Mouse (Mus musculus) spleen, postnatal 14 days (tissue): ENCODE measurements around the gene Ankrd36.
"Not testable (repeated sequence)": the region's sequence is repeated elsewhere in the genome, so short reads cannot be mapped to it uniquely, and the experiment has no call there.

Source experiments
- DNase-seq, 2 experiments: peaks; one replicate each; pipeline ENCODE4 v3.0.0; 2021 to 2022; ENCODE audit warnings: low spot score in 2 of 2

The Ankrd36 gene

DNA sequence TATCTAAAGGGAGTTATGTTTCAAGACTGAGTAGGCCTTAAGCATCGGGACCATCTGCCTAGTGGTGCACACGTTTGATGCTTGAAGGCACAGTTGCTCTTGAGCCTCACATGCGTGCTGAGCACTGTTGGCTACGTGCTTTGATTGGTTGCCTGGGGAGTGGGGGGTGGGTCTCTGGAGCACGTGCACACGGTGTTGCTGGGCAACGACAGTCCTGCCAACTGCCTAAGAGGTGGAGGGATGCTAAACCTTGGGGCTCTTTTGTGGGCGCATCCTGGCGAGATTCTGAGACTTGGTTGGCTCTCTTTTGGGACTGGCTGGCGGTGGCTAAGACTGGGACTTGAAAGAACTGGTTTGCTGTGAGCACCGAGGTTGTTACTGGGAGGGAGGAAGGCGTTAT lies at the start of gene Ankrd36:
Ankrd36 (plus strand) TSS at position 211 of the 400 bp plus-strand sequence.
- DNase-seq, result no peak

DNA sequence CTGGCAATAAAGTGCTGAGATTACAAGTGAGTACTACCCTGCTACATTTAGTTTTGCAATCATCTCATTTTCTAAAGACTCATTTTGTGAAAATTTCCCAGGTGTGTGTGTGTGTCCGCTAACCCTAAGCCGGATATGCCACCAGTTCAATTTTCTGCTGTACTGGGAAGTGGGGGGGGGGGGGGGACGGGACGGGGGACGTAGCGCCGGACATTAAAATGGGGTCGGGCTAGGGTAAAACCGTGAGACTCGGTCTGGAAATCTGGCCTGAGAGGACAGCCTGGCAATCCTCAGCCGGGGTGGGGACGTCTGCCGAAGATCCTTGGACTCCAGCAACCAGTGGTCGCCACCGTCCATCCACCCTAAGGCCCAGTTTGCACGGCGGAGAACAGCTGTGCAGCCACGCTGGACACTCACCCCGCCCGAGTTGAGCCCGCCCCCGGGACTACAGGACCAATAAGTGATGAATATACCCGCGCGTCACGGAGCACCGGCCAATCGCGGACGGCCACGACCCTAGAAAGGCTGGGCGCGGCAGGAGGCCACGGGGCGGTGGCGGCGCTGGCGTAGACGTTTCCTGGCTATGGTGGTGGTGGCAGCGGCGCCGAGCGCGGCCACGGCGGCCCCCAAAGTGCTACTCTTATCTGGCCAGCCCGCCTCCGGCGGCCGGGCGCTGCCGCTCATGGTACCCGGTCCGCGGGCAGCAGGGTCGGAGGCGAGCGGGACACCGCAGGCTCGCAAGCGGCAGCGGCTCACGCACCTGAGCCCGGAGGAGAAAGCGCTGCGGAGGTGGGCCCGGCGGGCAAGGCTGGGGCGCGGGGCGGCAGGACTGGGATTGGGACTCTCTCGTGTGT lies 48.8 kb upstream of the Ankrd36 start, which contains the start of gene Xbp1:
Xbp1 (plus strand) TSS at position 248 of the 854 bp plus-strand sequence.
- DNase-seq, result peak; percentile 93 to 96

DNA sequence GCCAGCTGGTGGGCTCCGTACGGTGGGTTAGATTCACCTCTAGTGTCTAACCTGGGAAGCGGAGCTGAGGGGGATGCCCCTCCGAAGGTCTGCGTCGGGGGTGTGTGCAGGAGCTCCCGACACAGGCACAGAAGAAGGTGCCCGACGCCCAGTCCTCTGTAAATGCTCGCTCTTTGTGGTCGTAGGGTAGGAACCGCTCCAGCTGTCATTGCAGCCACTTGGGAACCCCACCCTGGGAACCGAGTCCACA lies 48.3 kb upstream of the Ankrd36 start:
- no peak for DNase-seq

DNA sequence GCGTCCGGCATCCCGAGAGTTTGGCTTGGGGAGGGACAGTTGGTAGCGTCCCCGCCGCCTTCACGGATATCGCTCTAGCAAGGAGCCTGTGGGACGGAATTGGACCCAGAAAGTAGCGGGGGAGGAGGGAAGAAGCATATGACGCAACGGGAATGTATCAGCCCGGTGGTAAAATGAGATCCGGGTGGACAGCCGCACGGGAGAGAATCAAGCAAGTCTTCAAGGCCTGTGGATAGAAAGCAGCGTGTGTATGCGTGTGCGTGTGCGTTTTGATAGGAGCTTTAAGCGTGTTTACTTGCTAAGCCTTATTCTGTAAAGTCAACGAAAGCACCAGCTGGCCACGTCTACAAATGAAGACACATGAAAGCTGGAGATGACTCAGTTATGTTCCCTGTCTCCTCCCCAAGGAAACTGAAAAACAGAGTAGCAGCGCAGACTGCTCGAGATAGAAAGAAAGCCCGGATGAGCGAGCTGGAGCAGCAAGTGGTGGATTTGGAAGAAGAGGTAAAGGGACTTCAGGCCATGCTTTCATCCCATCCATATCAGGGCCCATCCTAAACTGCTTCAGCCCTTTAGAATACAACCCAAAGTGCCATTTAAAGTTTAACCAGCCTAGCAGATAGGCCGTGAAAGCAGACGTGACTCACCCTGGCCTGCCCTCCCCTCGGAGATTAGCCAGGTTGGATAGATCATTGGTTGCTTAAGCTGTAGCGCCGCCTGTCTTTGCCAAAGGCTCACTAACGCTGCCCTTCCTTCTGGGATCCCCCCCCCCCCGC lies 47.8 kb upstream of the Ankrd36 start:
- peak in 1 of 2 experiments; percentile 55 for DNase-seq

DNA sequence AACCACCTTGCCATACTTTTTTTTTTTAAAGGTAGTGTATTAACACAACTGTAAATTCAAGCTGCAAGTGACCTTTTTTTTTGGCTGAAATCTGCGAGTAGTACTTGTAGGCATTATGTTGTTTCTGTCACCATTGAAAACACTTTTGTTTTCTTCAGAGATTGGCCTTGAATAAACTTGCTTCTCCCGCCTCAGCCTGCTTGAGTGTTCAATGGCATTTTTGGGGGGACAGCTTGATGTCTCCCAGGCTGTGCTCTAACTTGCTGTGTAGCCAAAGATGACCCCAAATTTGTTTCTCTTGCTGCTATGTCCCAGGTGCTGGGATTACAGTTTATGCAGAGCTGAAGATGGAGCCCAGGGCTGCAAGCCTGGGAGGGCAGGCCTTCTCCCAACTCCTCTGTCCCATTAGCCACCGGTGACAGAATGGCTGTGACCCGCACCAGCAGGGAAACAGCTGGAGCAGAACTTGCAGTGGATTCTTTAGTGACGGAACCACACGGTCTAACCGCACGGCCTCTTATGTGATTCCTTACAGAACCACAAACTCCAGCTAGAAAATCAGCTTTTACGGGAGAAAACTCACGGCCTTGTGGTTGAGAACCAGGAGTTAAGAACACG lies 46.6 kb upstream of the Ankrd36 start:
- DNase-seq, result no peak

DNA sequence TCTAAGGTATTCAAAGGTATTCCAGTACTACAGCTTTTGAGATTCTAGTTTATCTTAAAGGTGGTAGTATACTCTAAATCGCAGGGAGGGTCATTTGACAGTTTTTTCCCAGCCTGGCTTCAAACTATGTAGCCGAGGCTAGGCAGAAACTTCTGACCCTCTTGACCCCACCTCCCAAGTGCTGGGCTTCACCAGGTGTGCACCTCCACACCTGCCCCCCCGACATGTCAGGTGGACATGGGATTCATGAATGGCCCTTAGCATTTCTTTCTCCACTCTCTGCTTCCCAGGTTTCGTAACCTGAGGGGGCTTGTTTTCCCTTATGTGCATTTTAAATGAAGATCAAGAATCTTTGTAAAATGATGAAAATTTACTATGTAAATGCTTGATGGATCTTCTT lies 44.1 kb upstream of the Ankrd36 start:
- DNase-seq, result no peak

DNA sequence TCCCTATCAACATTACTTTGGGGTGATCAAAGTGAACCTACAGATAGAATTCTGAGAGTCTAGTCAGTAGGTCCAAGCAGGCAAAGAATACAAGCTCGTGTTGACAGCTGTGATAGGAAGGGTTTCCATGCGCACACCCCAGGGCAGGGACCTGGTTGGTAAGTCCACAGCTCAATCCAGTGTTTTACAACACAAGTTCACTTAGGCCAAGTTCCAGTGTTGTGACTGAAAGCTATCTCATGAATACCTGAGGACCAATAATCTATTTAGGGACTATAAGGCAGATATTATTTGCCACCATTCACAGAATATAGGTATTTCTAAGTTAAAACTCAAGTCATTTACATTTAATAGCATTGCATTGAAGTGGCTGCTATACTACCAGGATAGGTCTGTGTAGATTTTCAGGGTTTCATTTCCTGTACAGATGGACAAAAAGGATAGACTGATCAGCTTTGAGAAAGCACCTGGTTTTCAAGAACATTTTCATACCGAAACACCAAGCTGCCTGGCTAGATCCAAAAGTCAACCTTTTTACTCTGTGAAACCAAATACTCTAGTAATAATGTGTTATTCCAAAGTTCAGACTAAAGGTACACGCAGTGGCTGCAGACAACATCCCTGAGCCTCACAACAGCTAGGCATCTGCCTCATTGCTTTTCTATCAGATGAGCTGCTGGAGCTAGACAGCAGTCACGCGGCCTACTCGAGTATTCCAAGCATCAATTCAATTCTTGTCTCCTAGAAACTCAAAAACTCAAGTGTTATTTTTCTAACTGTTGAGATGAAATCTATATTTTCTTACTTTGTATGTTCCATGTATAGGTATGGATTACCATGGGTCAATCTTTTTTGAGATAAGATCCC lies 42.7 kb upstream of the Ankrd36 start:
- DNase-seq, result no peak

DNA sequence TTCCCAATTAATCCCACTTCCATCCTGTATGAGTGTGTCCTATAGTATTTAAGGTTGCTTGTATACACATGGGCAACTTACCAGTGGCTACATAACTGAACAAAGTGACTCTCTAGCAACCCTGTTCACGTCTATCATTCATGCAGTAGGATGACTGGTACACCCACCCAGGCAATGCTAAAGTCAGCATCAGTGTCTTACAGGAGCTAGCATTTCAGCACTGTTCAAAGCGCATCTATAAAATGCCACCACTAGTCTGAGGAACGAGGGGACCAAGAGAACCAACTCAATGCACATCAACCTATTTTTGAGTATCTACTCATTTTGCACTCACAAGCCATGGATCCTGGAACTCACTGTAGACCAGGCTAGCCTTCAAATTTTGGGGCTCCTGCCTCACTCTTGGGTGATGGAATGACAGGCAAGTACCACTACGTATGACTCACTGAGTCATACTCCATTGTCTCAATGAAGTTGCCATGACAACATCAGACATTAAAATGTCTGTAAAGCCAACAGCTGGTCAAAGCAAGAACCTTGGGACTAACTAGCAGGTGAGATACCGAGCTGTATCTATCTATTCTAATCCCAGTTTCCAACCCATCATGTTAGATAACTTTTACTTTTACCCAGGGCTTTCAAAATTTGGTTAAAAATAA lies 41.5 kb upstream of the Ankrd36 start:
- DNase-seq, result no peak

DNA sequence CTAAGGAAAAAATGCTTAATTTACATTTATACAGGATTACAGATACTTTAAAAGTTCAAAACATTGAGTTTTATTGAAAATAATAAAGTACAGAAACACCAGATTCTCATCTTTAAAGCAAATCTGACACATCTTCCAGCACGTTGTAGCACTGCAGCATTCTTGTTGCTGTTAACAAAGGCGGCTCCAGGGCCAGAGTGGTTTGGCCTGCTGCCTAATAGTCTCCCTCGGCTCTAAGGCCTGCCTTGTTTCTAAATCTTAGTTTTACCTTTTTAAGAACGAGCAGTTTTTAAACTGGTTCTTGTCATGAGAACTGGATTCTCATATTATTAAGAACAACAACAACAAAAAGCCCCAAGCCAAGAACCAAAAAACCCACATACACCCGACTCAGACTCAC lies 40.6 kb upstream of the Ankrd36 start:
- no peak for DNase-seq

DNA sequence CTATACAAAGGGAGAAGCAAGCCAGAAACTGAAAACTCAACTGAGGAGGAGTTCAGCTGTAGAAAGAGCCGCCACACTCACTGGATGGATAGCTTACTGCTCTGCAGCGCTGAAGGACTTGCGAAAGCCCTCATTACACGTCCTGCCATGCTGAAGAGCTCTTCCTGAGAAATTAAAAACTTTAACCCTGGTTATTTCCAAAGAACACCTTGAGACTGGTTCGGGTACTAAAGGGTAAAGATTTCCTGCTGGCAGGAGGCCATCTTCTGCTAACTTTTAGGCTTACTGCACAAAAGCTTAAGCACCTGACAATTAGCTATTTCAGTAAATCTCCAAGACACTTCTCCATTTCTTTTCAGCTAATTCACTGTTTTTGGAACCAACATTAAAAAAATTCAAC lies 39.3 kb upstream of the Ankrd36 start:
- no peak for DNase-seq

DNA sequence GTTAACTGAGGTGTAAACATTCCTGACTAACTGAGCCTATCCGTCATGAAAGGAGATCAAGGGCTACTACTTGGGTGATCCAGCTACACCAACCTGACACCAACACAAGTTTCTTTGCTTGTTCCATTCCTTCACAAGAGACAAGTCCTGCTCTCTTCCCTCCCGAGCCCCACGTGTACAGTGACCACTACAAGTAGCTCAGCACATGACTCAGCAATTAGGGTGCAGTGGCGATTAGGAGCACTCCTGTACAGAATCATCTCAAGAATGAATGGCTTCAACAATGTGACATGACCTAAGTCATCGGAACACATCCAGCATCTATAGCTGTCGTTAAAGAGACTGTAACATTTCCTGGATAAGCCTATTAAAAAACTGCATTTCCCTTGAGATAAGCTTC lies 38.8 kb upstream of the Ankrd36 start:
- no peak for DNase-seq

DNA sequence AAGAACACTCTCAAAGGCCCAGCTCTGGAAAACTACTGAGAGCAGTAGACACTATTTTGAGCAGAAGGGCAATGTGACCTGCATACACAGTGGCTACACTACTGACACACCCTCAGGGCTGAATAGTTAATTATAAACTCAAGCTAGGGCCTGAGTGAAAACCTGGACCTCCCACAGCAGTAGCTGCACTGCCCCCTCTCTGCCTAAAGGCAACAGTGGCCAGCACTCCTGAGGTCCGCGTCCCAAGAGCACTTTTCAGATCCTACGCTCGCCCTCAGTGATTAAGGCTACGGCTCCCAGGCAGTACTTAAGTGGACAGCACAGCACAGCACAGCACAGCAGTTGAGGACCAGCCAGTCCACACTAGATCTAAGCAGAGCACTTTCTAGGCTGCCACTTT lies 36.4 kb upstream of the Ankrd36 start:
- no peak for DNase-seq

DNA sequence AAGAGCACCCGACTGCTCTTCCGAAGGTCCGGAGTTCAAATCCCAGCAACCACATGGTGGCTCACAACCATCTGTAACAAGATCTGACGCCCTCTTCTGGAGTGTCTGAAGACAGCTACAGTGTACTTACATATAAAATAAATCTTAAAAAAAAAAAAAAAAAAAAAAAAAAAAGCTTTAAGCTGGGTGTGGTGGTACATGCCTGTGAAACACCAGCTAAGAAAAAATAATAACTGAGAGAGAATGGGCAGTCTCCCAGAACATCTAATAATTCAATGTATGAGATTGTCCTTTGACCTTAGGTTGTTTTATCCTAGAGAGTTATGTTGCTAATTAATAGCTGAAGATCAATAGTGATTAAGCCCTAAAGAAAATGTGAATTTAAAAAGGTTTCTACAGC lies 32.0 kb upstream of the Ankrd36 start:
- DNase-seq, result not testable (repeated sequence)

DNA sequence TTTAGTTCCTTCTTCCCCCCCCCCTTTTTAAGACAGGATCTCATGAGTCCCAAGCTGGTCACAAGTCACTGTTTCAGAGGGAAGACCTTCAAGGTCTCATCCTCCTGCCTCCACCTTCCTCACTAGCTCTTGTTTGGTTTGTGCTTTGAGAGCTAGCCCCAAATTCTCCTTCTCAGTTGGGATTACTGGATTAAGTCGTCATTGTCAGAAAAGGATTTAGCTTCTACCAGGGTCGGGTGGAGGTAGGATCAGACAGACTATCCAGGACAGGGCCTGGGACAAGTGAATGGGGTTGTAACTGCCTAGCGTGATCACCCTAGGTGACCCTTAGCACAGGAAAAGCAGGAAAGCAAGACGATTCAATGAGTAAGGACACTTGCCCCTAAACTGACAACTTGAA lies 29.2 kb upstream of the Ankrd36 start:
- no peak for DNase-seq

DNA sequence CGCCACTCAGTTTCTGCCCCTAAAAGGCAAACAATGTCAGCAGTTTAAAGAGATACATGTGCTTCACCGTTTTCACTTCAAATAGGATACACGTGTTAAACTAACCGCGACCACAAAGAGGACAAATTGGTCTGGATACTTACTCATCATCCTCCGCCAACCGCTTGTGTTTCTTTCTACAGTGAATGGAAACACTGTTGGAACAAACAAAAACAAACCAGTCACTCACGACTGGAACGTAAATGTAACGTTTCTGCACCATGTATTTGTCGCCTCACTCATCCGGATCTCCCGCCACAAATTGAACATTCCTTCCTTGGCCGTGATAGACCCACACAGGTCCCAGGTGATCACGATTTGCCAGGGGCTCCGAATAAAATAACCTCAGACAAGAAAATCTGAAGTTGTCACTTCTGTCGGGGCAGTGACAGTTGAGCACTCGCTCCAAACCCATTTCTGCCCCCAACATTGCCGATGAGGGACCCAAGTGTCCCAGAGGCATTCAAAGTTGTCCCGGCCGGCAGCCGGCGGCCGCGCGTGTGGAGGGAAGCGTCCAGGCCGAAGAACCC lies 28.2 kb upstream of the Ankrd36 start:
- DNase-seq, result no peak

DNA sequence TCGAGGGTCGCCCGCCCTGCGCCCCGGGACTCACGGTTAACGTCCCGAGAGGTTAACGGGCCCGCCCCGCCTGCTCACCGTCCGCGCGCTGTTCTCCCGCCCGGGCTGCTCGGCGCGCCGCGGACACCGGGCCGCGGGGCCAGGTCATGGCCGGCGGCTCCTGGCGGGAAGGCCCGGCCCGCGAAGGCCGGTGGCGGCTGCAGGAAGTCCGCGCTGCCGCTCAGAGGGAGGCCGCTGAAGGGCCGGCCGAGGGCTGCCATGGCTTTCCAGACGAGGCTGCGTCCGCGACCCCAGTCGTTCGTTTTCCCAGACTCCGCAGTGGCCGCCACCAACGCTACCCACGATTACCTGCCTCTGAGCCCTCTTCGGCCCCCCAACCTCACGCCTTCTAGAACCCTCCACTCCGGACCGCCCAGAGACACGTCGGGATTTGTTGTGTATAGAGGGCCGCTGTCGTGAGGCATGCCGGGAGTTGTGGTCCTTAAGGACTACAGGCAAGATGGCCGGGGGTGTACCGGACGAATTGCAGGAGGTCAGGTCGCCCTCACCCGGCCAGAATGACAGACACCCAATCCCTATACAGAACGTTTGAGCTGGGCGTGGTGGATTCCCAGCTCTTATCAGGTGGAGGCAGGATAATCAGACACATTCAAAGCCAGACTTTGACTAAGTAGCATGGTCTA lies 27.5 kb upstream of the Ankrd36 start, which contains the start of gene Ccdc117:
Ccdc117 (minus strand) TSS at position 389 of the 683 bp plus-strand sequence.
- DNase-seq, result peak; percentile 76 to 84

DNA sequence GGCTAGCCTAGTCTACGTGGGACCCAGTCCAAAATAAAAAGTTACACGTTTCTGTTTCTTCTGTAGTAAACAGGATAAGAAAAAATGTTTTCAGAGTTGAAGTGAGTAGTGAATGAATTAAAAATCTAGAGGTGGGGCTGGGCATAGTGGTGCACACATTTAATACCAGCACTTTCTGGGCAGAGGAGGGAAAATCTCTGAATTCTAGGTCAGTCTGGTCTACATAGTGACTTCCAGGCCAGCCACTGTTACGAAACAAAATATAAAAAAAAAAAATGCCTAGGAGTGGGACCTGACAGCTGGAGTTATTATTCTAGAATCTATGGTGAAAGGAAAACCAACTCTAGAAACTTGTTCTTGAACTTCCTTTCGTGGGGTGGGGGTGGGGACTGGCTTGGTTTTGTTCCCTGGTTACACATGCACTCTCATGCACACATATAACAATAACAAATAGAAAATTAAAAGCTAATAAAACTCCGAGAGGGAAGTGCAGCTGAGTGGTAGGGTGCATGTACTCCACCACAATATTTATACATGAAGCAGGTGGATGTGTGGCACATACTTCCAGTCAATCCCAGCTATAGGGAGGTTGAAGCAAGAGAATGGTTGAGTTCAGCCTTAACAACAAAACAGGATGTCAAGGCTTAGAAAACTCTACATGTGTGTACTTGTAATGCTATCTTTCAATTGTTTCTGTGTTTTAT lies 26.9 kb upstream of the Ankrd36 start:
- no peak for DNase-seq

DNA sequence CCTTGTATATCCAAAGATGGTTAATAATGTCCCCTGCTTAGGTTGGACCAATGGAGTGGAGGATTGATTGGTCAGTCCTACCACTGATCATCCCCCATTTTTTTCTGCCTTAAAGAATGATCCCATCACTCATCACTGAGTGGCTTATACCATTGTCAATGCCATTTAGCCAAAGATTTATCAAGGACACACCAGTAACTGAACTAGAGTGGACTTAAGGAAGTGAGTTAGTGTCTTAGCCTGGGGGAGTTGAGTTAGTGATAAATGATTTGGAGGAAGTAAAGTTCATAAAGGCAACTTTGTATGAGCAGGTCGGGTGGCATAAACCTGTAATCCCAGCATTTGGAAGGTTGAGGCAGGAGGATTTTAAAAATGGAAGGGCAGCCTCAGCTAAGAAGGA lies 26.2 kb upstream of the Ankrd36 start:
- DNase-seq, result no peak

DNA sequence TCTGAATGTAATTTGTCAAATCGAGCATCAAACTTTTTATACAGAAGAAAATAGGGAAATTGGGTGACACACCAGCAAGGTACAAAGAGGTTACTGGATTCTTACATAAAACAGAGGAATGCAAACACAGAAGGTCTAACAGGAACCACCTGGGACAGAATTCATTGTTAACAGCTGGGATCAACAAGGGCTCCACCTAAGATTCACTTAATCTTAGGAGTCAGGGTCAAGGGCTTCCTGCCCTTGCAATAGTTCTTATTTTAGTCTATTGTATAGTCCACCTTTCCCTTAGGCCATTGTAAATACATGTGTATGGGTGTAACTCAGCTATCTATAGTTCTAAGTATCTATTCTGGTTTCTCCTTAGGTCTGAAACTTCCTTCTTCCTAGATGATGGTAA lies 24.8 kb upstream of the Ankrd36 start:
- not testable (repeated sequence) for DNase-seq

DNA sequence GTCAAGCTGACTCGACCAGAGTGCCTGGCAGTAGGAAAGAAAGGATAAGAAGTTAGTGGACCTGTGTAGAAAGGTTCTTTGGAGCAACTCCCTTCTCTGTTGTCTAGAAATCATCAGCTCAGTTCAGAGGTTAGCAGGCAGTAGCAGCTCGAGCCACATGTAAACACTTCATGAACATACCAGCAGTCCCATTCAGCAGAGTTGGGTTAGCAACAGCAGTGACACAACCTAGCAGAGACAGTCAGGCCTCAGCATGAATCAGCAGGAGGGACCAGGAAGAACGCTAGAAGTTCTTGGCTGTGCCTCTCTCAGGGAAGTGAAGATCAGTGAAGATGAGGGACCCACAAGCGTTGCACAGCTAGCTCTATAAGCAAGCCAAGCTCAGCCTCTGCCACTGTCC lies 24.0 kb upstream of the Ankrd36 start:
- no peak for DNase-seq
